In the genomic region with DNA sequence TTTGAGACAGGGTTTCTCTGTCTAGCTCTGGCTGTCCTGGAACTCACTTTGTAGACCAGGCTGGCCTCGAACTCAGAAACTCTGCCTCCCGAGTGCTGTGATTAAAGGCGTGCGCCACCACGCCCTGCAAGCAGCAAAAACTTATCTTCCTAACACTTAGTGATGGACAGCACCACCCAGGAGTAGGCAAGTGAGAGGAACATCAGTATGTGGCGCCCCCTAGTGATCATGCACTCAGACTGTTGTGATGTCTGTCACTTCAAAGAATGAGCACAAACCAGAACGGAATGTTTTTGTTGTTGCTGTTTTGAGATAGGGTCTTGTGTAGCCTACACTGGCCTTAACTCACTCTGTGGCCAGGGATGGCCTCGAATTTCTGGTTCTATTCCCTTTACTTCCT, we compare ENCODE assay signal across 10 mouse cellular contexts. TPM values are rescaled to one million over a fixed set of nuclear protein-coding genes. Genes with fewer than 3 reads are reported as not detected.
DNase-seq lines count a peak whose midpoint lies in the region; ATAC-seq and TF ChIP-seq lines count a peak whose summit lies in the region.
"Had no signal": no experiment of that assay in that cellular context is flagged by ENCODE, and none has a peak within 500 bp of the region (broad histone marks: within the 10 kb centered on the region; RNA-seq: fewer than 3 reads in every experiment).

No protein-coding gene starts in this region.

- no peak overlapping the region for H3K4me3 ChIP-seq in forebrain, embryonic 11.5 days (ENCODE audit: low read depth, low read length)
- H3K4me3 ChIP-seq in forebrain, embryonic 12.5 days (replicated peaks), result no peak overlapping the region
- no peak overlapping the region for H3K4me3 ChIP-seq in bone marrow macrophage, adult 2 months (ENCODE audit: insufficient read depth, low read length)
- no peak overlapping the region for H3K4me3 ChIP-seq in gastrocnemius, adult 2 months
- H3K4me3 ChIP-seq: embryonic facial prominence, embryonic 12.5 days had no signal

- no peaks in the 10 kb centered on the region for H3K4me1 ChIP-seq in forebrain, embryonic 11.5 days (replicated peaks; ENCODE audit: control insufficient read depth, insufficient read depth, low read length)
- H3K4me1 ChIP-seq in forebrain, embryonic 12.5 days, result no peaks in the 10 kb centered on the region
- H3K4me1 ChIP-seq in bone marrow macrophage, adult 2 months (ENCODE audit: control insufficient read depth, insufficient read depth, low read length), result peaks cover 38% of the 10 kb centered on the region
- H3K4me1 ChIP-seq: embryonic facial prominence, embryonic 12.5 days had no signal

- intact Hi-C loops in gastrocnemius, adult 2 months (cut with DNase I), result loop anchor here (10.0 kb wide), 1 partner anchor 577 kb away; no protein-coding TSS in a partner anchor

- H3K9ac ChIP-seq in forebrain, embryonic 11.5 days (ENCODE audit: low read length), result no peak overlapping the region
- no peak overlapping the region for H3K9ac ChIP-seq in forebrain, embryonic 12.5 days
- H3K9ac ChIP-seq: embryonic facial prominence, embryonic 12.5 days had no signal

- 53% methylated on average over 8 of the region's 8 CpGs for WGBS in forebrain, embryonic 11.5 days
- WGBS in forebrain, embryonic 12.5 days, result 44% methylated on average over 8 of the region's 8 CpGs

- no peaks in the 10 kb centered on the region for H3K36me3 ChIP-seq in forebrain, embryonic 11.5 days (ENCODE audit: control insufficient read depth, insufficient read depth, low read length)
- H3K36me3 ChIP-seq in forebrain, embryonic 12.5 days (replicated peaks), result no peaks in the 10 kb centered on the region
- H3K36me3 ChIP-seq in splenic B cell, adult 2 months (ENCODE audit: control insufficient read depth, insufficient read depth, low read length, poor library complexity, severe bottlenecking), result no peaks in the 10 kb centered on the region
- H3K36me3 ChIP-seq: embryonic facial prominence, embryonic 12.5 days had no signal

- no peak for TF ChIP-seq POLR2A in bone marrow macrophage, adult 2 months (IDR thresholded peaks at IDR 0.05; ENCODE audit: borderline replicate concordance, low read depth, low read length)

- no peaks in the 10 kb centered on the region for H3K27me3 ChIP-seq in forebrain, embryonic 11.5 days (ENCODE audit: control insufficient read depth, insufficient read depth, low read length)
- H3K27me3 ChIP-seq in forebrain, embryonic 12.5 days, result no peaks in the 10 kb centered on the region
- H3K27me3 ChIP-seq in splenic B cell, adult 2 months (ENCODE audit: control insufficient read depth, insufficient read depth, low read length, poor library complexity, severe bottlenecking), result no peaks in the 10 kb centered on the region
- H3K27me3 ChIP-seq: embryonic facial prominence, embryonic 12.5 days had no signal

- H3K27ac ChIP-seq in forebrain, embryonic 11.5 days (ENCODE audit: low read depth, low read length), result no peak overlapping the region
- H3K27ac ChIP-seq in forebrain, embryonic 12.5 days, result no peak overlapping the region
- no peak overlapping the region for H3K27ac ChIP-seq in bone marrow macrophage, adult 2 months (ENCODE audit: insufficient read depth, low read depth, low read length)
- no peak overlapping the region for H3K27ac ChIP-seq in gastrocnemius, adult 2 months
- H3K27ac ChIP-seq: embryonic facial prominence, embryonic 12.5 days had no signal

- no peak overlapping the region for H3K4me2 ChIP-seq in forebrain, embryonic 11.5 days (ENCODE audit: low read depth, low read length, severe bottlenecking)
- H3K4me2 ChIP-seq in forebrain, embryonic 12.5 days, result no peak overlapping the region
- H3K4me2 ChIP-seq: embryonic facial prominence, embryonic 12.5 days had no signal

- peak; percentile 44; the same call in 1 of the 2 replicates for TF ChIP-seq CTCF in bone marrow macrophage, adult 2 months (IDR thresholded peaks at IDR 0.05; ENCODE audit: low read depth, low read length)
- TF ChIP-seq CTCF in gastrocnemius, adult 2 months (IDR thresholded peaks at IDR 0.05), result peak; percentile 68

- no peaks in the 10 kb centered on the region for H3K9me3 ChIP-seq in forebrain, embryonic 11.5 days (ENCODE audit: control insufficient read depth, low read length)
- 0 out of 2 replicates have a peak, but pooled peaks cover 3% of the 10 kb centered on the region for H3K9me3 ChIP-seq in forebrain, embryonic 12.5 days
- H3K9me3 ChIP-seq: embryonic facial prominence, embryonic 12.5 days had no signal

- no peak for ATAC-seq in forebrain, embryonic 11.5 days (replicated peaks; ENCODE audit: low FRiP score)
- no peak for ATAC-seq in forebrain, embryonic 12.5 days (ENCODE audit: low FRiP score)

- peak; percentile 71 for DNase-seq in forebrain, embryonic 11.5 days (ENCODE audit: low spot score)
- DNase-seq in CD4-positive helper T cell, adult 2 months (ENCODE audit: low read depth, low spot score), result peak; percentile 63
- peak; percentile 71 for DNase-seq in gastrocnemius, adult 2 months
- peak; percentile 82 to 86 for DNase-seq in kidney, postnatal 4 days
- DNase-seq in lung, postnatal 10 days, result peak; percentile 81
- DNase-seq in splenic B cell, adult 2 months (ENCODE audit: low read depth, low spot score), result peak; percentile 85

RNA-seq across cellular contexts. Expression of a gene that starts 7.8 kb away (rescaled TPM):
- 177 and 215 TPM in 2 replicates for polyA plus RNA-seq in forebrain, embryonic 11.5 days (2014; fragmentation: Nextera tagmentation; extraction: Ambion mirVana)
- polyA plus RNA-seq in forebrain, embryonic 12.5 days (2016; fragmentation: Nextera tagmentation; extraction: Ambion mirVana), result 152 and 166 TPM in 2 replicates
- polyA plus RNA-seq in bone marrow macrophage, adult 2 months (2012; ENCODE audit: insufficient read depth, insufficient read length, missing spikeins), result 80.1 and 87.0 TPM in 2 replicates
- 10 to 100 TPM; 79.7 to 80.3 TPM for total RNA-seq in gastrocnemius, adult 2 months (2021)

RNA-seq across cellular contexts. Expression of a gene that starts 22.3 kb away (rescaled TPM):
- polyA plus RNA-seq in forebrain, embryonic 11.5 days (2014; fragmentation: Nextera tagmentation; extraction: Ambion mirVana), result 10.6 and 12.3 TPM in 2 replicates
- polyA plus RNA-seq in forebrain, embryonic 12.5 days (2016; fragmentation: Nextera tagmentation; extraction: Ambion mirVana), result 19.2 and 20.7 TPM in 2 replicates
- 131 and 136 TPM in 2 replicates for polyA plus RNA-seq in bone marrow macrophage, adult 2 months (2012; ENCODE audit: insufficient read depth, insufficient read length, missing spikeins)
- total RNA-seq in gastrocnemius, adult 2 months (2021), result 1 to 10 TPM; 8.0 to 9.5 TPM

RNA-seq across cellular contexts. Expression of a gene that starts 34.1 kb away (rescaled TPM):
- 0.09 TPM in 1 of 2 replicates, not detected in the other for polyA plus RNA-seq in forebrain, embryonic 11.5 days (2014; fragmentation: Nextera tagmentation; extraction: Ambion mirVana)
- not detected in 2 replicates for polyA plus RNA-seq in forebrain, embryonic 12.5 days (2016; fragmentation: Nextera tagmentation; extraction: Ambion mirVana)
- not detected in 2 replicates for polyA plus RNA-seq in bone marrow macrophage, adult 2 months (2012; ENCODE audit: insufficient read depth, insufficient read length, missing spikeins)
- total RNA-seq in gastrocnemius, adult 2 months (2021), result not detected
- polyA plus RNA-seq: lung, embryonic 16.5 days had no signal
